Mouse (Mus musculus): ENCODE measurements at regions not wholly inside any gene's neighbourhood (a gene's known extent, or its start where the extent isn't known, plus 50 kb on each side); places are given as distances from the start of the nearest gene placed in this dataset.

DNA sequence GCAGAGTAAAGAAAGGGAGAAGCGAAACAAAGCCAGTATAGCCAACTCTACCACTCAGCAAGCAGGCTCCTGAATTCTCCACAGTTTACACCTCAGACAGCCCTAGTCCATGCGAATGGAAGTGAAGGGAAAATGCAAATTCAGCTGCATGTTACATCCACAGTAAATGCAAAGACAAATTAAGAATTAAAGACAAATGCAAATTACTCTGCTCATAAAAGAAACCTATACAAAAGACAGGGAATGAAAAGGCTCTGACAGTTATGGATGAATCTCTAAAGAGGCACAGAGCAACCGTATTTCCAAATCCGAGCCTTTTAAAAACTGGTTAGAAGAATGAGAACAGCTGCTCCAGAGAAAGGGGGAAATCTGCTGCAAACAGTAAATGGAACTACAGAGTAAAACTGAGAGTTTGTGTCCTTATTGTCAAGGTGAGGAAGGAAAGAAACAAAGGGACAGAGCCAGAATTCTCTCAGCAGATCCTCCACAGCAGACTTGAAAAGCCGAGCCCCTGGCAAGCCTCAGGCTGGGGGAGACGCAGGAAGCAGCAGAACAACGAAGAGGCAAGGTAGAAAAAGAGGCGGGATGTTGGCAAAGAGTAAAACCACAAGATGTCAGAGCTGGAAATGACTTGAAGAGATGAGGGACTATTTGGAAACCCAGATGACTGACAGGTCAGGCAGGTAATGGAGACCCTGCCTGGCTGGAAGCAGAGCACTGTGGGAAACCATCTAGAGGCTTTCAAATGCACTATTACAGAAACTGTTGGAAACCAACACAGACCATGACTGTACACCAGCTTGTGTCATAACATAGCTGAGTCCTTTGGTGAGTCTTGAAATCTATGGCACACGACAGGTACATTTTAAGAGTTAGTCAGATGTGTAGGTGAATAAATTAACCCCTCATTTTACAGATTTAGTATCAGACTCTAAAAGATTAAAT, 184.5 kb upstream of the Acvr2a start:
- DNase-seq, result no peak

DNA sequence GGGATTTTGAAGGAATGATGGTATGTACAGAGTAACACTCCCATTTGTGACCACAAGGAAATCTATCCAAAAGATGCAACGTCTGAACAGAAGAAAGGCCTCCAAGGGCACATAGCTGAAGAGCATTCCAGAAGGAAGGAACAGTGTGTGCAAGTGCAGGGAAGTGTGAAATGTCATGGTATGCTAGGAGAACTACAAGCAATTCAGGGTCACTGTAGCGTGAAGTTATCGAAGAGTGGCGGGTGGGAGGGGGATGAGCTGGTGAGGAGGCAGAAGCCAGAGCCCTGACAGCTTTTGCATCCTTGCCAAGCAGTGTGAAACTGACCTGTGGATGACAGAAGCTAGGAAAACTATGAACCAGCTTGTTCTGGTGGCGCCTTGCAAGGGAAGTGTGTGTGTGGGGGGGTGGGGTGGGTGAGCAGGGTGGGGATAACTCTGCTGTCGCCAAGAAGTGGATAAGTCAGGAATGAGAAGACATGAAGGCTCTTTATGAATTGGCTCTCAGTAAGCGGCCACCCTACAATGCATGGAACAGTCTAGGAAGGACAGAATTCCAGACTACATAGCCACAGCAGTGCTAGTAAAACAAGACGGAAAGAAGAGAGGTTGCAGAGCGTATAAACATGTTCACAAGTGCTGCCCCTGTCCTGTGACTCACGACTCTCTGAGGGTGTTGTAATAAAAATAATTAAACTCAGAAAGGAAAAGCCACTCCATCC, 179.3 kb upstream of the Acvr2a start:
- peak; percentile 31 for DNase-seq

DNA sequence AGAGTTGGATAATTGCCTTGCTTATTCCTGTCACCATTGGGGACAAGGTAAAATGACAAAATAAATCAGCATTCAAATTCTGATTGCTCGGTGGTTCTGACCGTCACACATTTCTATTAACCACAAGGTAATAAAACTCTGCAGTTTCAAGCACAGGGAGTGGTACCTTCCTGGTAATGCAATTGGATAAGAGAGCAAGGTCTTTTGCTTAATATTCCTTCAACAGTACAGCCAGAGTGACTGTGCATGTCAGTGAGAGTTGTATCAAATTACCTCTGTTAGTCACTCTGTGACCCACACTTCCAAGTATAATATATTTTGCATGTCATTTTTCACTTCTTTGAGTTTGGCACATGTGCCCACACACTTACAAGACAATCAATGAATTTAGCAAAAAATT, 177.8 kb upstream of the Acvr2a start:
- no peak for DNase-seq

DNA sequence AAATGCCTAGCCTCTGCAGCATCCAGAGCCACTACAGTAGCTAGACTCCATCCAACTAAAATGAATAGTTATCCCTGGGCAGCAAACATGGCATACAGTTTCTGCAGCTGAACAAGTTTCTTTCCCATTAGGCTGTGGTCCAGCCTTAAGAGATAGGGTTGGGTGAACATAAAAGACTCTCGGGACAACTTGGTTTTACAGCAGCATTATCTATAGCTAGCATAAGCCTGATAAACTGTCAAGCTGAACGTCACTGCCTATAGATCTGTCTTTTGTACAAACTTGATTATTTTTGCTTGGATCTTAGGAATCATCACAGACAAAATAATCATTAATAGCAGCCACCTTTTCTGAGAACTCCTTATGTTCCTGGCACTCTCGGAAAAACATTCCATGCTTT, 169.8 kb upstream of the Acvr2a start:
- DNase-seq, result no peak

DNA sequence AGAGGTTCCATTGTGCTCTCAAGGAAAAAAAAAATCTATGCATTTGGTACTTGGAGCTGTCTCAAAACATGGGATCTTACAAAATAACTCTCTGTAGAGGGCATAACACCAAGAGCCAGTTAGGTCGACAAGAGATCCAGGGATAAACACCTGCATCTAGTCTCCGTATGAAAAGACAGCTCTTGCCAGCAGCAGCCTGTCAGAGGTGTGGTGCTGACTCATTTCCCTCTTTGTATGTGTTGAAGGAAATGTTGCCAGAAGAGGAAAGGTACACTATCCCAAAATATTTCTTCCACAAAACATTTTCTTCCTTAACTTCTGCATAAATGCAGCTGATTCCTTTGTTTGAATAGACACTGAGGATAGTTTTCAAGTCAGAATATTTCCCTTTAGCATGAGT, 163.6 kb upstream of the Acvr2a start:
- no peak for DNase-seq

DNA sequence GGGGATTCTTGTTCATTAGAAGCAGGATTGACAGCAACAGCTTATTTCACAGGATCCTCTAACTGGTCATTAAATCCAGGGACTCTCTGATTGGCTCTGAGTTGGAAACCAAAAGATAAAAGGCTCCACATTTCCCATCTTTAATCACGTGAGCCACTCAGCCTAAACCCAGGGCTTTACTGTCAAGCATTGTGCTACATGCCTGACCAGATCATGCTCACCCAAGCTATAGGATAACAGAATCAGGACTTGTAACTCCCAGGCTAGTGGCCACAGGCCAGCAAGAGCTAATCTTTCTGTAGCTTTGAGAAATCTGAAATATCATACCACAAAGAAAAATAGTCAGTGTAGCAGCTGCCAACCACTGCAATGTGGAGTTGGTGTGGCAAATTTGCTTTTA, 152.7 kb upstream of the Acvr2a start:
- no peak for DNase-seq

DNA sequence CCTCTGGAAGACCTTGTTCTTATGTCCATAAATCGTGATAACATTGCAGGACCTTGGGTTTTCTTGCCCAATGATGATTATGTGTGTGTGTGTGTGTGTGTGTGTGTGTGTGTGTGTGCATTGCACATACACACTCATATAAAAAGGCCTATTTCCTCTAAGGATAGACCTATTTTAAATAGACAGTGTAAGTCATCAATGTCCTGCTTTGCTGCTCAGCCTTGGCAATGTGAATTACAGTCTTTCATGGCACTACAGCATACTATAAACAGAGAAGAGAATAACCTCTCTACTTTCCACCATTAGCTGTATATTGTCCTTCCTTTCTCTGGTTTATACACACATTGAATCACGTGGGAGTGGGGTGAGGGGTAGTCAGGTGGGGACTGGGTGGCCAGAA, 148.8 kb upstream of the Acvr2a start:
- no peak for DNase-seq

DNA sequence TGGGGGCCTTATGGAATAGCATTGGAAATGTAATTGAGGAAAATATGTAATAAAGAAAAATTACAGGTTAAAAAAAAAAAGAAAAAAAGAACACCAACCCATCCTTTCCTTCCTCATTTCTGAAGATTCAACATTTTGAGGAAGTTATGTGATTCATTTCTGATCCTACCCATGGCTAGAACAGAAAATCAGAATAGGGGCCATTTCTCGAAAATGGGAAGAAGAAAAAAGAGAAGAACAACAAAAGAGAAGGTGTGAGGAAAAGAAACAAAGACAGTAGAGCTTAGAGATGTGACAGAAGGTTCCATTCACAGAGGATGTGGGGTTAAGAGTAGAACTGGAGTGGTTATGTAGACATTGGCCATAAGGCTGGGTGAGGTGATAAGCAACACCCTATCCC, 124.8 kb upstream of the Acvr2a start:
- DNase-seq, result no peak

DNA sequence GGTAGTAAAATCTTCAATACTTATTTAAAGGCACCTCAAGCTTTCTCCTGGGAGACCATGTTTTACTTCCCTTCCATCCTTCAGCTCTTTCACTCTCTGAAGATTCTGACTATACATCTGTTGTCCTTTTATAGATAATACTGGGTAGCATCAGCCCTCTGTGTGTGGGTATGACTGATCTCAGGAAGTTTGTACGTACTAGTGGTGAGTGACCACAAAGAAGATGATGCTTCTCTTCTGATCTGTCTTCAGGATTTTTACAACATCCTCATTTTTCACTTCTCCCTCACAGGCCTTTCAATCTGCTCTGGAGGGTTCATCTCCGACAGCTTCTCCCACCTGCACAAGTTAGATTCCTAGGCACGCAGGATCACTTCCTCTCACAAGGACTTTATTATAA, 119.4 kb upstream of the Acvr2a start:
- no peak for DNase-seq

DNA sequence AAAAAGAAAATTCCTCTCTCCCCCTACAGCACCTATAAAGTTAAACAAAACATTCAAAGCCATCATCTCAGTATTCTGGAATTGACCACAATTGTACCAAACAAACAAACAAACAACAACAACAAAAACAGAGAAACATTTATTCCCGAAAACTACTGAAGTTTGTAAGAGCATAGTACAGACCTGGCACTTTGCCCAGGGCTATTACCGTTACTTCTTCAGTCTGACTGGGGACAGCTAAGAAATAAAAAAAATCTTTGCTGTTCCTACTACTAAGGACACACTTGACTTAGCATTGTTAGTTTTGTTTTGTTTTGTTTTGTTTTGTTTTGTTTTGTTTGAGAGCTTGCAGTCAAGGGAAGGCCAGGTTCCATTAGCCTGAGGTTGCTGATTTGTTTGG, 113.0 kb upstream of the Acvr2a start:
- DNase-seq, result peak; percentile 18

DNA sequence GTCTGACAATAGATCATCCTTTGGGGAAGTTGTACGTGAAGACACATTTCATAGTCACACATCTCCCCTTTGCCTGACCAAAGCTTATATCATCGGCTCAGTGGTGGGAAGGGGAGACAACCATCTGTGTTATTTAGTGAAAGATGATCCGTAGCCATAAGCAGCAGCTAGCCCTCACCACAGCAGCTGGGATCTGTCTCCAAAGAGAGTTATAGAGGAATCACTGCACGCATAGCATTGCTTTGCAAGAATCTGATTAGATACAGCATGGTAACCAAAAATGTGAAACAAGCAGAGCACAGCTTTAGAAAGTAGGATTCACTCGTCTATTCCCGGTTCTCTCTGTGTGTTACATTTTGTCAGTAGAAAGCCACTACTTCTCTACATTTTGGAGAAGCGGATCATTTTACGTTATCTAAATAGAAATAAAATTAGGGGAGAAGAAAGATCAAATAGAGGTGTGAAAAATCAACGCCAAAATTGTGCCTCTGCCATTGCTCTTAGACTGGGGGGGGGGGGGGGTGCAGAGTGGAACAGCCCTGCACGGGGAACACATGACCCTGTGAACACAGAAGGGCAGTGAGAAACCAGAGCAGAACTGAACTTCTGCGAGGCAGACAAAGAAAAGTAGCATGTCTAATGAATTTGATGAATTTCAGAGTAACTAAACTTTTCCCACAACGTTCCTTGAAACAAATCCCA, 108.7 kb upstream of the Acvr2a start:
- no peak for DNase-seq

DNA sequence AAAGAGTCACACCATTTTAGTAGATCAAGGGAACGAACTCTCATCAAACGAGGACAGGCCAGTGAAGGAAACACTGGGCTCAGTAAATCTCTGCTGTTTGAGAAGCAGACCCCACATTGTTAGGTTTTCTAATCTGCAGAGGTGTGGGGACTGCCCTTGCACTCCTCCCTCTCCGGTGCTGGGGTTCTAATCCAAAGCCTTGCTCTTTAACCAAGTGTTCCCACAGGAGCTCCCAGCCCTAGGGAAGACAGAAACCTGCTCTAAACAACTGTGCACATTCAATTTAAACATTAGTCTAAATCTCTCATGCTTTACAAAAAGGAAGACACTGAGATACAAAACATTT, 108.1 kb upstream of the Acvr2a start:
- DNase-seq, result no peak

DNA sequence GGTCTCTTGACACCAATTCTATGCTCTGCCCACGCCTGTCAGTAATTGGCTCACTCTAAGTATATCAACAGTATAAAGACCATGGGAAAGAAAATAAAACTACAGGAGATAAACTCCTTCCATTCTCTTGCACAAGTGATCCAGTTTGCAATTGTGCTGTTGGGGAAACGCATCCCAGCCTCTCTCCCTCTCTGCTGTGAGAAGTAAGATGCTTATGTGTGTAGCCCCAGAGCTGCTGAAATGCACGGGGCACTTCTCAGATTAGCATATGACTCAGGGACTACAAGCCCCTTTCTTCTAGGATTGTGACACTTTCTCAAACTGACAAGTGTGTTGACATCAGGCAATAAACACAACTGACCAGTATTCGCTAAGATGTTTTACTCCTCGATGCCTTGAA, 107.7 kb upstream of the Acvr2a start:
- peak; percentile 12 for DNase-seq

DNA sequence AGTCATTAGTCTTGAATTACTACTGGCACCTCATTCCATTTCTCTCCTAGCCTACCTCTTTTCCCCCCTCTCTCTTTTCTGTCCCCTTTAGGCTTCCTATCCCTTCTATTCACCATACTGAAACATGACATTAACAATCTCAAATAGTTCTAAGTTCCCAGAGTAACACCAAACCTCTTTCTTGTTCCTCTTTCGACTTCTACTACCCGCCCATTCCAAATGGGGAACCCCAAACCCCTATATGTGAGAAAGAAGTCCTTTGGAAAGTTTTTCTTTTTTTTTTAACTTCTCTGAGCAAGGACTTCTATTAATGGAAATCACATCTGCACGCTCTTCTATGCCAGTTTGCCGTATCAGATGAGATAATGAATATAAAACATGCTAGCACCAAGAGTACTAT, 97.7 kb upstream of the Acvr2a start:
- DNase-seq, result no peak

DNA sequence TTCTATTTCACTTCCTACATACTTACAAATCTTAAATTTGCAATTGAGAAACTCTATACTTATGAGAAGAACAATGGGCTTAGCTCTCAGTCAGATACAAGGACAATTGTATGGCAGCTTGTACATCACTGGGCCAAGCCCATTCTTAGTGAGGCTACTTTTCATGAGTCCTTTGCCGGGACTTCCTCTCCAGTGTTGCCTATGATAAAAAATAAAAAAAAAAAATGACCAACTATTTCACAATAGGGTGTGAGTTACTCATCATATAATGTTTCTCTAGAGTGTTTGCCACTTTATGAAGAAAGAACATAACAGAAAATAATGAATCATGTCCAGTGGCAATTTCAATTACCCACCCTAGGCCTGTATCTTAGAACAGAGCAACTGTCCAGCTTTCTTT, 96.1 kb upstream of the Acvr2a start:
- DNase-seq, result no peak

DNA sequence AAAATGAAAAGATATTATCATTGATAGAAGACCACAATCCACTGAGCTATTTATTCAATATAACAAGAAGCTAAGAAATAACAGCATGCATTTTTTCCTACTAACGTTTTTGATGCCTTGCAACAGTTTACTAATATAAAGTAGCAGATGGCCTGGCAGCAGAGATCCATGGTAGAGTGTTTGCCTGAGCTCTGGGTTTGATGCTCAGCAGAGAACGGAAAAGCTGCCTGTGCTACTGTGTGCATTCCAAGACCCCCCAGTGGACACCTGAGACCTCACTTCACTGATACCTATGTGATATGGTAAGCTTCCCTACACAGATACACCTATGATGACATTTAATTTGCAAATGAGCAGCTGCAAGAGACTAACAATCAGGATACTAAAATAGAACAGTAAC, 95.6 kb upstream of the Acvr2a start:
- DNase-seq, result no peak

DNA sequence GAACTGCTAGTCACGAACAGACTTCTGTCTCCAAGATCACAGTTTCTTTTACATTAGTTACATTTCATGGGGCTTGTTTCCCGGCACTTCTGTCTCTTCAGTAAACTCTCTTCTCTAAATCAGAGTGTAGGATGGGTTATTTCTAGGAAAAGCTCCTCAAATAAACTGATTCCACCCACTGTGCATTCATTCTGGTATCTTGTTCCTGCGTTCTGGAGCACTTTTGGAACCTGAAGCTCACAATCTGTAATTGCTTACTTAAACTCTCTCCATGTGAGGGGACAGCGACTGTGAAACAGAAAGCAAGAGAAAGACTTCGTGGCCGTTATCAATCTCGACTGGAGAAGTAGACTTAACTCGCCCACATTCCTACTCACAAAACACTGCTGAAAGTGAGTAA, 83.1 kb upstream of the Acvr2a start:
- DNase-seq, result peak; percentile 7

DNA sequence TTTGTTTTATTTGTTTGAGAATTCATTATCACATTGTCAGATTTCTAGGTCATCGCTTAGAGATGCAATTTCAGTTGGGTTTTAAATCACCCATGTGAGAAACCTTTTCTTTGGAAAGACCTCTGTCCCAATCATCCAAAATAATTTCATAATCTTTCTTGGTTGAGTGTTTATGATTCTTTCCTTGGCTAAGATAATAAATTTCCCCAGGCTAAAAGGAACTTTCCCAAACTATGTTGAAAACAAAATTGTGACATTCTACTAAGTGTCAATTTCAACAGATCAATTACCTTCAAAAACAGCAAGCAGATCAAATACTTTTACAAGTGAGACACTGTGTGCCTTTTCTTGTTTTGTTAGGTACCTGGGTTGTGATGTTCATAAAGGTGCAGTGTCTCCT, 80.0 kb upstream of the Acvr2a start:
- no peak for DNase-seq

DNA sequence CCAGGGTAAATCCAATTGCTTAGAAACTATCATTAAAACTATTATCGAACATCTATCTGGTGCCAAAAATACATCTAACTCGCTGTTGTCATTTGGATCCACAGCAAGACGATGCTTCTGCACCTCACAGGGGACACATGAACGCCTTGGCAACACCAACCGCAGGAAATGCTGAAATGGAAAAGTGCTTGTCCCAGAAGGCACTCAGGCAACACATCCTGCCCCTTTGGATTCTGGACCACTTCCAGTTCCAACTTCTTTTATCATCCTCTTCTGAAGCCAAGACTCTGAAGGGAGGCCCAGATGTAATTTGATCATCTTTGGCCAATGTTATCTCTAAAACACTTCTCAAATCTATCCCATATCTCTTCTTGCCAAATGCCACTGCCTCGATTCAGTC, 79.4 kb upstream of the Acvr2a start:
- DNase-seq, result peak; percentile 61

DNA sequence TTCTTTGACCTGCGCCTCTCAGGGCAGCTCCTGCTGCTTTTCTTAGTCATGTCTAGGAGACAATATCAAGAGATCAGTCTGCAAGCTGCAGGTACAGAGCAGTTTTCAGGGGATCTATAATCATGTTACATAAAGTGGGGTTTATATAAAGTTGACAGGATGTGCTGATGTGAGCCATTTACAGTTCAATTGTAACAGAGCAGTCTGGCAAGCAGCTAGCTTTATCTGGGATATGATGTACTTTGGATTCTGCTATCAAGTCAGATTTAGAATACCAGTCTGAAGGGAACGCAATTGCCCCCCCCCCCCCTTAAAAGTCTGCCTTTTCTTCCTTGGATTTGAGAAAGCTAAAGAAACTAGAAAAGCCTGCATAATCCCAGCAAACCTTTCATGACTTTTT, 77.6 kb upstream of the Acvr2a start:
- DNase-seq, result no peak

Measured in lung, postnatal 10 days (tissue).